Mouse (Mus musculus): ENCODE measurements around the gene March1. TPM values are rescaled to one million over a fixed set of nuclear protein-coding genes. Genes with fewer than 3 reads are reported as not detected.

Gene March1
- polyA plus RNA-seq (2012; rRNA removed) = 9.1 and 19.5 TPM in 2 replicates

- DNase-seq (ENCODE audit: low read depth) = peak; percentile 91
- TF ChIP-seq CTCF (IDR thresholded peaks at IDR 0.05; ENCODE audit: borderline replicate concordance, extremely low read depth, insufficient read depth, insufficient read length) = no peak
- peak; percentile 46; the same call in 1 of the 2 replicates for TF ChIP-seq POLR2A (IDR thresholded peaks at IDR 0.05; ENCODE audit: borderline replicate concordance, extremely low read depth, insufficient read depth, insufficient read length, poor library complexity, severe bottlenecking)
Measured at GRCm38 (mm10) chr8:65617871-65618751, at the start of gene March1. Gene March1 (plus strand): TSS chr8:65617900.

- no peak for DNase-seq (ENCODE audit: low read depth)
- TF ChIP-seq CTCF (IDR thresholded peaks at IDR 0.05; ENCODE audit: borderline replicate concordance, extremely low read depth, insufficient read depth, insufficient read length) (no peak), POLR2A (IDR thresholded peaks at IDR 0.05; ENCODE audit: borderline replicate concordance, extremely low read depth, insufficient read depth, insufficient read length, poor library complexity, severe bottlenecking) (no peak)
Measured at GRCm38 (mm10) chr8:65586909-65587308, 30.8 kb upstream of the March1 start.

DNA sequence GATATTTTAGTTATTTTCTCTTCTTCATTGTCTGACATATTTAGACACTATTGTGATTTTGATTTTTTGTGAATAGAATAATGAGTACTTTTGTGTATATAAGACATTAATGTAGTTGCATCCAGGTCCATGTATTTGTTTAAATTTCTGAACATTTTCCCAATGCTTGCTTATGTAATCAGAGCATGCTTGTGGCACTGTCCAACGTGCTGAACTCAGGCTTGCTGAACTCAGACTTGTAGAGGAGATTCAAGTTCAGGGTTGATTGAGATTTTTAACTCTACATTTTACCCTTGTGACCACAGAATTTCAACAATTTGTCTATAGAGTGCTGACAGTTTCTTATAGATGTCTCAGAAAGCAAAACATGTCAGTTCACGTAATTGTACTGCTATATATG lies 14.5 kb upstream of the March1 start:
- DNase-seq (ENCODE audit: low read depth) = peak; percentile 23
- TF ChIP-seq CTCF (IDR thresholded peaks at IDR 0.05; ENCODE audit: borderline replicate concordance, extremely low read depth, insufficient read depth, insufficient read length) = no peak
- TF ChIP-seq POLR2A (IDR thresholded peaks at IDR 0.05; ENCODE audit: borderline replicate concordance, extremely low read depth, insufficient read depth, insufficient read length, poor library complexity, severe bottlenecking) = no peak

GRCm38 (mm10) chr8:65609509-65609908 lies 8.2 kb upstream of the March1 start:
- no peak for DNase-seq (ENCODE audit: low read depth)
- TF ChIP-seq POLR2A (IDR thresholded peaks at IDR 0.05; ENCODE audit: borderline replicate concordance, extremely low read depth, insufficient read depth, insufficient read length, poor library complexity, severe bottlenecking) = no peak
- no peak for TF ChIP-seq CTCF (IDR thresholded peaks at IDR 0.05; ENCODE audit: borderline replicate concordance, extremely low read depth, insufficient read depth, insufficient read length)

DNA sequence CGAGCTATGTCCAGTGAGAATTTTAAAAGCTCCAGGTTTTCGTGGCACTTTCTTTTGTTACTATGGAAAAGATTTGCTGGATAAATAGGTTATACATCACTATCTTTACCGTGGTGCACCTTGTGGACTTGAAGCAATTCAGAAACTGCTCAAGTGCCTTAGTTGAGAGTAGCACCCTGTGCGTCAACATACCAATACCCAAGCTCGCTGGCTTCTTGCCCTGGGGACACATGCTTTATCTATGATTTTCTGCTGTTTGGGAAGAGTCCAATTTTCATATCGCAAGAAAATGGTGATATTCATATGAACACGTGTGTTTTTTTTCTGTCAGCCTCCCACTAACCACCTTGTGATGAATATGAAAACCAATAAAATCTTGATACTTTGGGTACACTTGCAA lies 1.3 kb downstream of the March1 start:
- peak; percentile 34 for DNase-seq (ENCODE audit: low read depth)
- TF ChIP-seq POLR2A (IDR thresholded peaks at IDR 0.05; ENCODE audit: borderline replicate concordance, extremely low read depth, insufficient read depth, insufficient read length, poor library complexity, severe bottlenecking) (no peak), CTCF (IDR thresholded peaks at IDR 0.05; ENCODE audit: borderline replicate concordance, extremely low read depth, insufficient read depth, insufficient read length) (no peak)

- no peak for DNase-seq (ENCODE audit: low read depth)
- TF ChIP-seq POLR2A (IDR thresholded peaks at IDR 0.05; ENCODE audit: borderline replicate concordance, extremely low read depth, insufficient read depth, insufficient read length, poor library complexity, severe bottlenecking) (no peak), CTCF (IDR thresholded peaks at IDR 0.05; ENCODE audit: borderline replicate concordance, extremely low read depth, insufficient read depth, insufficient read length) (no peak)
Measured at GRCm38 (mm10) chr8:65644931-65645330, 27.2 kb downstream of the March1 start.

GRCm38 (mm10) chr8:65645502-65645901 lies 27.8 kb downstream of the March1 start:
- no peak for TF ChIP-seq CTCF (IDR thresholded peaks at IDR 0.05; ENCODE audit: borderline replicate concordance, extremely low read depth, insufficient read depth, insufficient read length)
- TF ChIP-seq POLR2A (IDR thresholded peaks at IDR 0.05; ENCODE audit: borderline replicate concordance, extremely low read depth, insufficient read depth, insufficient read length, poor library complexity, severe bottlenecking) = no peak
- DNase-seq (ENCODE audit: low read depth) = no peak

DNA sequence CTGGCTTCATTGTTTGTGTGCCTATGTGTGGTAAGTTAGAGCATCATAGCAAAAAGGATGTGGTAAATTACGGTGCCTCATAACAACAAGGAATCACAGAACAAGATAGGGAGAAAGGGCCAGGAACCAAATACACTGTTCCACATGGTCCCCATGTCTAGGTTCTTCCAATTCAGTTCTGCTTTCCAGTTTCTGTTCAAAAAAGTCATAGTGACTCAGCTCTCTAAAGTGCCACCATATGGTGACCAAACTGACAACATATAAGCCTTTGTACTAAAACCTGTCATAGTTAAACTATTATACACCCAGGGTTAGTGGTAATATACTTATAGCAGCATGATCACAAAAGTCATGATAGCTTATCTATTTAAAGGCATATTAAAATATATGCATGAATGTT lies 28.2 kb downstream of the March1 start:
- TF ChIP-seq POLR2A (IDR thresholded peaks at IDR 0.05; ENCODE audit: borderline replicate concordance, extremely low read depth, insufficient read depth, insufficient read length, poor library complexity, severe bottlenecking) (no peak), CTCF (IDR thresholded peaks at IDR 0.05; ENCODE audit: borderline replicate concordance, extremely low read depth, insufficient read depth, insufficient read length) (no peak)
- DNase-seq (ENCODE audit: low read depth) = no peak

- TF ChIP-seq POLR2A (IDR thresholded peaks at IDR 0.05; ENCODE audit: borderline replicate concordance, extremely low read depth, insufficient read depth, insufficient read length, poor library complexity, severe bottlenecking) = no peak
- no peak for TF ChIP-seq CTCF (IDR thresholded peaks at IDR 0.05; ENCODE audit: borderline replicate concordance, extremely low read depth, insufficient read depth, insufficient read length)
- no peak for DNase-seq (ENCODE audit: low read depth)
Measured at GRCm38 (mm10) chr8:65655924-65656323, 38.2 kb downstream of the March1 start.

GRCm38 (mm10) chr8:65661885-65662284 lies 44.2 kb downstream of the March1 start:
- peak; percentile 39 for DNase-seq (ENCODE audit: low read depth)
- TF ChIP-seq CTCF (IDR thresholded peaks at IDR 0.05; ENCODE audit: borderline replicate concordance, extremely low read depth, insufficient read depth, insufficient read length) (no peak), POLR2A (IDR thresholded peaks at IDR 0.05; ENCODE audit: borderline replicate concordance, extremely low read depth, insufficient read depth, insufficient read length, poor library complexity, severe bottlenecking) (no peak)

- TF ChIP-seq POLR2A (IDR thresholded peaks at IDR 0.05; ENCODE audit: borderline replicate concordance, extremely low read depth, insufficient read depth, insufficient read length, poor library complexity, severe bottlenecking) (no peak), CTCF (IDR thresholded peaks at IDR 0.05; ENCODE audit: borderline replicate concordance, extremely low read depth, insufficient read depth, insufficient read length) (no peak)
- DNase-seq (ENCODE audit: low read depth) = no peak
Measured at GRCm38 (mm10) chr8:65665786-65666185, 48.1 kb downstream of the March1 start.

- DNase-seq (ENCODE audit: low read depth) = no peak
- no peak for TF ChIP-seq CTCF (IDR thresholded peaks at IDR 0.05; ENCODE audit: borderline replicate concordance, extremely low read depth, insufficient read depth, insufficient read length)
- no peak for TF ChIP-seq POLR2A (IDR thresholded peaks at IDR 0.05; ENCODE audit: borderline replicate concordance, extremely low read depth, insufficient read depth, insufficient read length, poor library complexity, severe bottlenecking)
Measured at GRCm38 (mm10) chr8:65743066-65743465, 125.4 kb downstream of the March1 start.
